Mouse (Mus musculus): Measurements from ENCODE around the gene Psmc3. TPM values are rescaled to one million over a fixed set of nuclear protein-coding genes. Genes with fewer than 3 reads are reported as not detected.

Psmc3 gene
- polyA plus RNA-seq, 2 experiments, result 203 to 305 TPM

DNA sequence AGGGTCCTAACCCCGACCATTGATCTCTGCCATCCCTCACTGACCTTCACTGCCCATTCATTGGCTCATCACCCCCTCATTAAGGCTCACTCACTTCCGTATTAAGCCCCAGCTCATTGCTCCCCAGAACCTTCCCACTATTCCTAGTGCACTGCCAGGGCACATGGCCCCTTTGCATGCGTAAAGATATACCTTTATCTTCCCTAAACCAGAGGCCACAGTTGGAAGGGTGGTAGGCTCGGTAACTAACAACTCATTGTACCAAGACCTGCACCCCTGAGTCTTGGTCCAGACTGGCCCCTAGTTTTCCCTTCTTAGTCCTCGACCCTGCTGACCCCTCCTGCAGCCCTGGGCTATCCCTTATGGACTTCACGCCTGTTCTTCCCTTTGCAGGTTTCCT lies 60.0 kb downstream of the Psmc3 start:
- Histone ChIP-seq H3K9ac (ENCODE audit: low read depth, low read length, severe bottlenecking) (no peak overlapping the region), H3K9me3 (ENCODE audit: control insufficient read depth, low read length) (no peaks in the 10 kb centered on the region), H3K27ac (replicated peaks; ENCODE audit: low read depth, low read length) (no peak overlapping the region), H3K4me3 (replicated peaks; ENCODE audit: low read length) (no peak overlapping the region), H3K36me3 (ENCODE audit: control insufficient read depth, insufficient read depth, low read length) (no peaks in the 10 kb centered on the region), H3K4me2 (replicated peaks; ENCODE audit: low read depth, low read length, severe bottlenecking) (no peak overlapping the region), H3K4me1 (ENCODE audit: control insufficient read depth, insufficient read depth, low read length) (no peaks in the 10 kb centered on the region), H3K27me3 (ENCODE audit: control insufficient read depth, insufficient read depth, low read length) (no peaks in the 10 kb centered on the region)
- WGBS, result 78% methylated on average over 6 of the region's 6 CpGs
- ATAC-seq (ENCODE audit: low FRiP score, low read depth), result no peak
- no peak for TF ChIP-seq POLR2A (IDR thresholded peaks at IDR 0.05; ENCODE audit: borderline replicate concordance, extremely low read depth, insufficient read depth, insufficient read length)
- DNase-seq (ENCODE audit: low spot score), result no peak

DNA sequence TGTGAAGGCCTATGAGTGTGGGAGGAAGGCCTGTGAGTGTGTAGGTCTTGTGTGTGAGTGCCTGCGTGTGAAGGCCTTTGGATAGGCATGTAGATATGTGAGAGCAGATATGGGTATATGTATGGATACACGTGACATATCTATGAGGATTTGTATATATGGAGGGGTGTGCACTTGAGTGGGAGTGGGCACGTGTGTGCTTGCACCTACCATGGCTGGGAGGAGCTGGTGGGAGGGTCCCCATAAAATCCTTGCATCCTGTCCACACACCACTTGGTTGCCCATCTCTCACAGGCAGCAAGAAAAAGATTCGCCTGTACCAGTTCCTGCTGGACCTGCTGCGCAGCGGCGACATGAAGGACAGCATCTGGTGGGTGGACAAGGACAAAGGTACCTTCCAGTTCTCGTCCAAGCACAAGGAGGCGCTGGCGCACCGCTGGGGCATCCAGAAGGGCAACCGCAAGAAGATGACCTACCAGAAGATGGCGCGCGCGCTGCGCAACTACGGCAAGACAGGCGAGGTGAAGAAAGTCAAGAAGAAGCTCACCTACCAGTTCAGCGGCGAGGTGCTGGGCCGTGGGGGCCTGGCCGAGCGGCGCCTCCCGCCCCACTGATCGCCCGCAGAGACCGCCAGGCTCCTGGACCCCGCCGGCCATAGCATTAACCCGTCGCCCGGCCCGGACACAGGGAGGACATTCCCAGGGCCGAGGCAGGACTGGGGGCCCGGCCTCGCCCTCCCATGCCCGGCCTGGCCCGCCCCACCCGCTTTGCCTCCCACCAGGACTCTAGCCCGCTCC lies 61.2 kb downstream of the Psmc3 start:
- H3K27me3 ChIP-seq (ENCODE audit: control insufficient read depth, insufficient read depth, low read length), result no peaks in the 10 kb centered on the region
- peak overlapping the region; percentile 45 for H3K4me3 ChIP-seq (replicated peaks; ENCODE audit: low read length)
- H3K9ac ChIP-seq (ENCODE audit: low read depth, low read length, severe bottlenecking), result peak overlapping the region; percentile 73
- TF ChIP-seq POLR2A (IDR thresholded peaks at IDR 0.05; ENCODE audit: borderline replicate concordance, extremely low read depth, insufficient read depth, insufficient read length), result no peak
- 13% methylated on average over 39 of the region's 42 CpGs for WGBS
- ATAC-seq (ENCODE audit: low FRiP score, low read depth) (peak; percentile 69; the same call in 1 of the 2 replicates), DNase-seq (ENCODE audit: low spot score) (peak; percentile 84)
- no peak overlapping the region for H3K27ac ChIP-seq (replicated peaks; ENCODE audit: low read depth, low read length)
- no peaks in the 10 kb centered on the region for H3K9me3 ChIP-seq (ENCODE audit: control insufficient read depth, low read length)
- H3K4me2 ChIP-seq (replicated peaks; ENCODE audit: low read depth, low read length, severe bottlenecking), result peak overlapping the region; percentile 90
- H3K4me1 ChIP-seq (ENCODE audit: control insufficient read depth, insufficient read depth, low read length), result no peaks in the 10 kb centered on the region
- no peaks in the 10 kb centered on the region for H3K36me3 ChIP-seq (ENCODE audit: control insufficient read depth, insufficient read depth, low read length)

DNA sequence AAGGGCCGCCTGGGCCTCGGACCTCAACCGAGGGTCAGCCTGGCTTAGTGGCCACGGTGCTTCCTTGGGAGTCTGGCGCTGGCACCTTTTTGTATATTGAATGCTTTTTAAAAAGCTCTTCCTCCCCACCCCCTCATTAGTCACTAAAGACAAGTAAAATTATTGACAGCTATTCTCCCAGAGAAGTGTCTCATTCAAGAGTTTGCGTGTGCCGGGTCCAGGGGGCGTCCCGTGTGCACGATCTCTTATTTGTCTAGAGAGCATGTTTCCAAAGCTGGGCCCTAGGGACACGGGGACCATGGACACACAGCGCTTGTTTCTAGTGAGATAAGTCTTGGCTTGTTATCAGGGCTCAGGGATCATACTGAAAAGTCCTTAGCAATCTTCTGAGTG lies 61.8 kb downstream of the Psmc3 start:
- H3K4me2 ChIP-seq (replicated peaks; ENCODE audit: low read depth, low read length, severe bottlenecking), result peak overlapping the region; percentile 90
- H3K9me3 ChIP-seq (ENCODE audit: control insufficient read depth, low read length), result no peaks in the 10 kb centered on the region
- peak overlapping the region; percentile 73 for H3K9ac ChIP-seq (ENCODE audit: low read depth, low read length, severe bottlenecking)
- H3K27me3 ChIP-seq (ENCODE audit: control insufficient read depth, insufficient read depth, low read length), result no peaks in the 10 kb centered on the region
- 37% methylated on average over 12 of the region's 12 CpGs for WGBS
- DNase-seq (ENCODE audit: low spot score), result no peak
- H3K36me3 ChIP-seq (ENCODE audit: control insufficient read depth, insufficient read depth, low read length), result no peaks in the 10 kb centered on the region
- no peaks in the 10 kb centered on the region for H3K4me1 ChIP-seq (ENCODE audit: control insufficient read depth, insufficient read depth, low read length)
- no peak overlapping the region for H3K27ac ChIP-seq (replicated peaks; ENCODE audit: low read depth, low read length)
- no peak for TF ChIP-seq POLR2A (IDR thresholded peaks at IDR 0.05; ENCODE audit: borderline replicate concordance, extremely low read depth, insufficient read depth, insufficient read length)
- no peak for ATAC-seq (ENCODE audit: low FRiP score, low read depth)
- peak overlapping the region; percentile 45 for H3K4me3 ChIP-seq (replicated peaks; ENCODE audit: low read length)

Other genes with a start within 250 kb of the Psmc3 start
- 111 and 120 TPM in 2 replicates for gene Mtch2, start 206.9 kb upstream of the Psmc3 start, polyA plus RNA-seq (2012; rRNA removed)
- gene Mtch2, start 206.9 kb upstream of the Psmc3 start, polyA plus RNA-seq (2014; fragmentation: Nextera tagmentation; extraction: Ambion mirVana), result 201 and 210 TPM in 2 replicates
- gene C1qtnf4, start 168.1 kb upstream of the Psmc3 start, polyA plus RNA-seq (2012; rRNA removed), result 28.6 and 38.1 TPM in 2 replicates
- 32.0 and 35.0 TPM in 2 replicates for gene C1qtnf4, start 168.1 kb upstream of the Psmc3 start, polyA plus RNA-seq (2014; fragmentation: Nextera tagmentation; extraction: Ambion mirVana)
- gene Kbtbd4, start 149.3 kb upstream of the Psmc3 start, polyA plus RNA-seq (2012; rRNA removed), result 25.5 and 26.8 TPM in 2 replicates
- 30.5 and 33.8 TPM in 2 replicates for gene Kbtbd4, start 149.3 kb upstream of the Psmc3 start, polyA plus RNA-seq (2014; fragmentation: Nextera tagmentation; extraction: Ambion mirVana)
- 155 and 170 TPM in 2 replicates for gene Ndufs3, start 149.2 kb upstream of the Psmc3 start, polyA plus RNA-seq (2012; rRNA removed)
- 207 and 219 TPM in 2 replicates for gene Ndufs3, start 149.2 kb upstream of the Psmc3 start, polyA plus RNA-seq (2014; fragmentation: Nextera tagmentation; extraction: Ambion mirVana)
- 70.3 and 73.1 TPM in 2 replicates for gene Celf1, start 113.6 kb upstream of the Psmc3 start, polyA plus RNA-seq (2012; rRNA removed)
- 51.5 and 52.2 TPM in 2 replicates for gene Celf1, start 113.6 kb upstream of the Psmc3 start, polyA plus RNA-seq (2014; fragmentation: Nextera tagmentation; extraction: Ambion mirVana)
- 24.9 and 28.1 TPM in 2 replicates for gene Rapsn, start 18.4 kb upstream of the Psmc3 start, polyA plus RNA-seq (2012; rRNA removed)
- gene Rapsn, start 18.4 kb upstream of the Psmc3 start, polyA plus RNA-seq (2014; fragmentation: Nextera tagmentation; extraction: Ambion mirVana), result 18.5 and 26.5 TPM in 2 replicates
- gene Slc39a13, start 16.4 kb downstream of the Psmc3 start, polyA plus RNA-seq (2012; rRNA removed), result 143 and 172 TPM in 2 replicates
- 63.3 and 74.3 TPM in 2 replicates for gene Slc39a13, start 16.4 kb downstream of the Psmc3 start, polyA plus RNA-seq (2014; fragmentation: Nextera tagmentation; extraction: Ambion mirVana)
- gene Spi1, start 28.4 kb downstream of the Psmc3 start, polyA plus RNA-seq (2012; rRNA removed), result 13.7 and 14.1 TPM in 2 replicates
- gene Spi1, start 28.4 kb downstream of the Psmc3 start, polyA plus RNA-seq (2014; fragmentation: Nextera tagmentation; extraction: Ambion mirVana), result 10.6 and 10.7 TPM in 2 replicates
- gene Mybpc3, start 64.1 kb downstream of the Psmc3 start, polyA plus RNA-seq (2012; rRNA removed), result 0.27 and 0.29 TPM in 2 replicates
- gene Mybpc3, start 64.1 kb downstream of the Psmc3 start, polyA plus RNA-seq (2014; fragmentation: Nextera tagmentation; extraction: Ambion mirVana), result 0.07 and 0.12 TPM in 2 replicates
- 17.8 and 18.1 TPM in 2 replicates for gene Madd, start 129.8 kb downstream of the Psmc3 start, polyA plus RNA-seq (2012; rRNA removed)
- gene Madd, start 129.8 kb downstream of the Psmc3 start, polyA plus RNA-seq (2014; fragmentation: Nextera tagmentation; extraction: Ambion mirVana), result 8.6 and 9.8 TPM in 2 replicates
- gene Nr1h3, start 148.8 kb downstream of the Psmc3 start, polyA plus RNA-seq (2012; rRNA removed), result 3.4 and 5.0 TPM in 2 replicates
- gene Nr1h3, start 148.8 kb downstream of the Psmc3 start, polyA plus RNA-seq (2014; fragmentation: Nextera tagmentation; extraction: Ambion mirVana), result 1.5 and 2.8 TPM in 2 replicates
- 29.9 and 37.1 TPM in 2 replicates for gene Acp2, start 148.9 kb downstream of the Psmc3 start, polyA plus RNA-seq (2012; rRNA removed)
- 31.6 and 34.2 TPM in 2 replicates for gene Acp2, start 148.9 kb downstream of the Psmc3 start, polyA plus RNA-seq (2014; fragmentation: Nextera tagmentation; extraction: Ambion mirVana)
- gene Ddb2, start 183.0 kb downstream of the Psmc3 start, polyA plus RNA-seq (2012; rRNA removed), result 52.8 and 56.4 TPM in 2 replicates
- gene Ddb2, start 183.0 kb downstream of the Psmc3 start, polyA plus RNA-seq (2014; fragmentation: Nextera tagmentation; extraction: Ambion mirVana), result 14.8 and 22.0 TPM in 2 replicates
- gene Pacsin3, start 201.9 kb downstream of the Psmc3 start, polyA plus RNA-seq (2012; rRNA removed), result 67.8 and 73.8 TPM in 2 replicates
- gene Pacsin3, start 201.9 kb downstream of the Psmc3 start, polyA plus RNA-seq (2014; fragmentation: Nextera tagmentation; extraction: Ambion mirVana), result 43.2 and 44.7 TPM in 2 replicates
- gene Arfgap2, start 211.0 kb downstream of the Psmc3 start, polyA plus RNA-seq (2012; rRNA removed), result 58.7 and 59.8 TPM in 2 replicates
- gene Arfgap2, start 211.0 kb downstream of the Psmc3 start, polyA plus RNA-seq (2014; fragmentation: Nextera tagmentation; extraction: Ambion mirVana), result 76.1 and 78.8 TPM in 2 replicates